Mouse (Mus musculus) kidney, postnatal 14 days (tissue): ENCODE measurements around the gene Lyst.
A peak's percentile ranks its signal among the peaks of the same experiment; 100 is the strongest.

Source experiments
- DNase-seq: peaks from one replicate; pipeline ENCODE4 v3.0.0; 2022; ENCODE audit warnings: mixed read lengths

Gene Lyst

GRCm38 (mm10) chr13:13573572-13574257, 16.5 kb upstream of the Lyst start:
- peak; percentile 60 for DNase-seq

- no peak for DNase-seq
These were observed 15.8 kb upstream of the Lyst start for GRCm38 (mm10) chr13:13574258-13574870.

- no peak for DNase-seq
These were observed 15.1 kb upstream of the Lyst start for GRCm38 (mm10) chr13:13575106-13575505.

GRCm38 (mm10) chr13:13576469-13577205, 13.6 kb upstream of the Lyst start:
- DNase-seq, result no peak

DNA sequence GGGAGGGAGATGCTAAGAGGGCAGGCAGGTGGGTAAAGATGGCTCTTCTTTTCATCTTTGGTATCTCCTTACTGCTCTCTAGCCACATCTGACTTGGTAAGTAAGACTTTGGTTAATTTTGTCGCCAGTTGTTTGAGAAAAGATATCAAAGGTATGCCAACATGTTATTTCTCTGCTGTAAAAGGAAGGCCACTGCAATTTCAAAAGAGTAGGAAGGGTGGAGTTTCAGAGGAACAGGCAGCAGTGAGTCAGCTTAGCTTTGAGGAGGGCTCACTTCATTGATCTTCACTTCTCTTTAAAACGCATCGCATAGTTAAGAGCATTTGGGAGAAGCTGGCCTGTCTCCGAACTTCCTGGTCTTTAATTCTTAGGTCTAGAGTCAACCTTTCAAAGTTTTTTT, 8.2 kb upstream of the Lyst start:
- DNase-seq, result no peak

GRCm38 (mm10) chr13:13583473-13583872, 6.7 kb upstream of the Lyst start:
- no peak for DNase-seq

DNA sequence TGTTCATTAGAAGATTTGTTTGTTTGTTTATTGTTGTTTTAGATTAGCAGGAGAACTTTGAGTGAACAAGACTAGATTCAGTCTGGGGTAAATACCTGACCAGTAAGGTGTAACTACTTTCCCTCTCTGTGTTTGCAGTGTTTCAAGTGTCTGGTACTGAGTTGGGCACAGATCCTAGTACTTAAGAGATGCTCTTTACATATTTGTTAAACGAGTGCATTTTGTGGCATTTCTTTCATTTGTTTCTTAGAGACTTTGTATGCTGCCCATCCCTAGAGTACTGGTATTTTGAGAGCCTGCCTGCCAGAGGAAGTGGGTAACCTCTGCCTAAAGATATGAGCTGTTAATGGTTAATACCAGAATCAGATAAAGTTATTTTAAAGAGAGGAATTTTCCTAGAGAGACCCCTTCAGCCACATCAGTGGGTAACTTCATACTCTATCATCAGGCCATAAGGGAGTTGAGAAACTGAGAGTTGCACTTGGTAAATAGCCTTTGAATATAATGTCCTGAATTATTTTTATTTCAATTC, 2.5 kb upstream of the Lyst start:
- DNase-seq, result no peak

- DNase-seq, result no peak
These were observed 1.7 kb upstream of the Lyst start for GRCm38 (mm10) chr13:13588518-13588917.

- no peak for DNase-seq
These were observed 1.2 kb upstream of the Lyst start for GRCm38 (mm10) chr13:13589032-13589431.

DNA sequence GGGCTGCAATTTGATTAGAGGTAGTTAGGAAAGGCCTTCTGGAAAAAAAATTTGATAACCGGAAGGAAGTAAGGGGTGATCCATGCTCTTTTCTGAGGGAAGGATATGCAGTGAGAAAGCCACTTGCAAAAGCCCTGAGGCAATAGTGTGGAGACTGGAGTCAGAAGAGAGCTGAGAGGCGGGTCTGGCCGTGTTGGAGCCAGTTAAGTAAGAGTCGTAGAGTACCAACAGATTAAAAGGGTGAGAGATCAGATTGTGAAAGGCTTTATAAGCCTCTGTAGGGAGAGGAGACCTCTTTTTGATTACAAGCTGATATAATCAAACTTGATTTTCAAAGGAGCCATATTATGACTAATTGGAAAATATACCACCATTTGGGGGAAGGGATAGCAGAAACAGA, 1.7 kb downstream of the Lyst start:
- DNase-seq, result no peak

GRCm38 (mm10) chr13:13596424-13597044, 6.3 kb downstream of the Lyst start:
- DNase-seq, result no peak

- DNase-seq, result no peak
These were observed 7.7 kb downstream of the Lyst start for GRCm38 (mm10) chr13:13597896-13598295.

DNA sequence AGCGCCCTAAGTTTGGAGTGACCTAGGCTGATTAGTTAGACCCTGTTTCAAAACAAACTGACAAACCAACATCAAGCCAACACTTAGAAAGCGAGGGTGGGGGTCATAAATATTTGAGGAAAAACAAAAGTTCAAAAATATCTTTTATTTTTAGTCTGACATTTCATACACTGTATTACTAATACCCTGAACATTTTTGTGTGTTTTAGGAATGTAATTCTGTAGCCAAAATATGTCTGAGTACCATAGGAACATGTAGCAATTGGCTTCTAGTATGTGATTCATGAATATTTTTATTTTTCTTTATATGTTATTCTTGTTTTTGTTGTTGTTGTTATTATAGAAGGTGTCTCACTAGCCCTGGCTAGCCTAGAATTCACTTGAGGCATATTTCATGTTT, 11.2 kb downstream of the Lyst start:
- DNase-seq, result no peak

- DNase-seq, result no peak
These were observed 16.0 kb downstream of the Lyst start for GRCm38 (mm10) chr13:13606149-13606548.

DNA sequence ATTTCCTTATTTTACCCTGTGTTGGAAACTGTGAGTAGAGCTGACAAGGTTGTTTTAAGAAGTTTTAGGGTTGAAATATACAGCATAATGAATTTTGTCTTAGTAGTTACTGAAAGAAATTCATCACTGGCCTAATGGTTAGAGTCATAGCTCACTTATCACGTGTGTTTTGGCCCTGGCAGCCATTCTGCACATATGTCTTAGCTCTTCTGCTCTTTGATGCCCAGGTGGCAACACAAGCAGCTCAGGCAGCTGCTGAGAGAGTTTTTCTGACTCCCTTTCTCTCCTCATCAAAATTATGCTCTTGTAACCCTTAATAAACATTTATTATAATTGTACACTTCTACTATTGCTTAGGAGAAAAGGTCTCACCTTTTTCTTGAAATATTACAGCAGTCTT, 18.1 kb downstream of the Lyst start:
- DNase-seq, result no peak

DNA sequence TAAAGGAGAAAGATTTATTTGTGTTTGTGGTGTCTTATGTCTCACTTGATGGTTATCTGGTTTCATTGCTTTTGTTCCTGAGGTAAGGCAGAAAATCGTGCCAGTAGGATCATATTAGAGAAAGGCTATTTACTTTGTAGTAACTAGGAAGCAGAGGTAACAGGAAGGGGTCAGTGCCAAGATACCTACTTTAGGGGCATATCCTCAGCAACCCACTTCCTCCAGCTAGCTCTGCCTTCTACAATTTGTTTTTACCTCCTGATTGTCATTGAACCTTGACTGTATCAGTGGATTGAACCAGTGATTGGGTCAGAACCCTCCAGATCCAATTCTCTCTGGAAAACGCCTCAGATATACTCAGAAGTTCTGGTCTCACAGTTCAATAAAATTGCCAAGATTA, 19.5 kb downstream of the Lyst start:
- DNase-seq, result no peak

DNA sequence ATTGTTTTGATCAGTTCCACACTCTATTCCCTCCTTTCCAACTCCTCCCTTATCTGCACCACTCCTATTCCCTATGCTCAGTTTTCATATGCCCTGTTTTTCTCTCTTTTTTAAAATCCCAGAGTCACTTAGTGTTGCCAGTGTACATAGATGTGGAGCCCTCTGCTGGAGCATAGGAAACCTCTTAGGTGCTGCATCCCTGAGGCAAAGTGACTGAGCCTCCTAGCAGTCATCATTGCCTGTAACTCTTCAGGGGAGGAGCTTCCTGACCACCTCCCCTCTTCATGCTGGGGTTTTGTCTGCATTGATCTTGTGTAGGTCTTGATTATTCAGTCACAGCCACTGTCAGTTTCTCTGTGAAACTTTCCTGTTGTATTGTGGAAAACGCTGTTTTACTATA, 22.7 kb downstream of the Lyst start:
- DNase-seq, result peak; percentile 39

DNA sequence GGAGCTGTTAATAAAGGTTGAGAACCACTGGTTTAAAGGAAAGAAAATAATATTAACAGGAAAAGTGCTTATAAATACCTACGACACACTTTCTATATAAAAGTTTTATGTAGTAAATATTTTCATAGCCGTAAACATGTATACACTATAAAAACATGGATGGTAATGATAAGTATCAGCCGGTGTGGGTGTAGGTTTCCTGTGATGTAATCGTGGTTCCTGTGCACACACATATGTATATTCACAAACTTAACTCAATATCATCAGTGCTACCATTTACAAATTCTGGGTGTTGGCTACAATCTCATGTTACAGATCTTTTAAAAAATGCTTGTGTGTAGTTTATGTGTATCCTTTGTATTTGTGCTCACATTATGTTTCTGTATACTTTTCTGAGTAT, 24.0 kb downstream of the Lyst start:
- DNase-seq, result no peak

GRCm38 (mm10) chr13:13621456-13621855, 31.3 kb downstream of the Lyst start:
- DNase-seq, result no peak

- DNase-seq, result no peak
These were observed 32.4 kb downstream of the Lyst start for GRCm38 (mm10) chr13:13622565-13622964.

- no peak for DNase-seq
These were observed 43.5 kb downstream of the Lyst start for GRCm38 (mm10) chr13:13633746-13634145.

GRCm38 (mm10) chr13:13634706-13635105, 44.5 kb downstream of the Lyst start:
- no peak for DNase-seq

- DNase-seq, result no peak
These were observed 45.0 kb downstream of the Lyst start for GRCm38 (mm10) chr13:13635224-13635623.
